Mouse (Mus musculus) testis, adult 2 months (tissue): ENCODE data around the gene Gprc5d. TPM values are rescaled to one million over a fixed set of nuclear protein-coding genes. Genes with fewer than 3 reads are reported as not detected.

ENCODE experiments used
- H3K27ac ChIP-seq: fragments of 200-500 bp; 2 replicates; pipeline ENCODE4 v1.5.1; 2012; ENCODE audit warnings: low read depth, low read length; ENCODE audit not compliant: control insufficient read depth, insufficient read depth
- H3K27me3 ChIP-seq: fragments of 200-500 bp; 2 replicates; pipeline ENCODE4 v1.6.1; 2012; ENCODE audit warnings: mild to moderate bottlenecking, low read length, moderate library complexity; ENCODE audit not compliant: control insufficient read depth, insufficient read depth
- H3K36me3 ChIP-seq: fragments of 200-500 bp; 2 replicates; pipeline ENCODE4 v1.6.1; 2012; ENCODE audit warnings: mild to moderate bottlenecking, low read length; ENCODE audit not compliant: control insufficient read depth, insufficient read depth
- H3K4me1 ChIP-seq: fragments of 200-500 bp; 2 replicates; pipeline ENCODE4 v1.6.1; 2012; ENCODE audit warnings: low read length; ENCODE audit not compliant: control insufficient read depth, insufficient read depth
- H3K4me3 ChIP-seq: fragments of 200-500 bp; 2 replicates; pipeline ENCODE4 v1.5.1; 2012; ENCODE audit warnings: low read depth, mild to moderate bottlenecking, low read length, moderate library complexity, mixed read lengths; ENCODE audit not compliant: control insufficient read depth
- CTCF ChIP-seq: fragments of 200-500 bp; IDR thresholded peaks from 2 replicates; pipeline ENCODE4 v1.5.1; 2012; ENCODE audit warnings: low read depth, mild to moderate bottlenecking, inconsistent platforms, low read length, moderate library complexity; ENCODE audit not compliant: control insufficient read depth, insufficient read depth, insufficient replicate concordance
- POLR2A ChIP-seq: fragments of 200-500 bp; IDR thresholded peaks from 2 replicates; pipeline ENCODE4 v1.6.1; 2012; ENCODE audit warnings: low read depth, mild to moderate bottlenecking, inconsistent platforms, low read length, moderate library complexity; ENCODE audit not compliant: control insufficient read depth
- polyA plus RNA-seq: library from polyadenylated mRNA; depleted of rRNA; stranded (reverse); fragments of >200 nt; gene quantifications from 2 replicates; pipeline ENCODE4 v1.2.3, GENCODE M21; 2012

Gene Gprc5d
- polyA plus RNA-seq, 1 experiment = 0.65 TPM

- no peaks in the 10 kb centered on the region for H3K27me3 ChIP-seq
- TF ChIP-seq POLR2A = no peak
- TF ChIP-seq CTCF = peak; percentile 75; the same call in 1 of the 2 replicates
- H3K36me3 ChIP-seq = no peaks in the 10 kb centered on the region
- no peak overlapping the region for H3K27ac ChIP-seq
- peak overlapping the region; percentile 37 for H3K4me3 ChIP-seq
- H3K4me1 ChIP-seq = peaks cover 5% of the 10 kb centered on the region; the same call in 1 of the 2 replicates
Measured at GRCm38 (mm10) chr6:135087721-135088451, 30.2 kb downstream of the Gprc5d start.

- Histone ChIP-seq H3K4me1 (peaks cover 5% of the 10 kb centered on the region; the same call in 1 of the 2 replicates), H3K27me3 (no peaks in the 10 kb centered on the region), H3K4me3 (no peak overlapping the region), H3K36me3 (no peaks in the 10 kb centered on the region), H3K27ac (no peak overlapping the region)
- TF ChIP-seq POLR2A (no peak), CTCF (no peak)
Measured at GRCm38 (mm10) chr6:135085703-135086102, 32.4 kb downstream of the Gprc5d start.

- Histone ChIP-seq H3K36me3 (no peaks in the 10 kb centered on the region), H3K27ac (no peak overlapping the region), H3K27me3 (no peaks in the 10 kb centered on the region), H3K4me1 (peaks cover 5% of the 10 kb centered on the region; the same call in 1 of the 2 replicates), H3K4me3 (no peak overlapping the region)
- TF ChIP-seq CTCF = no peak
- TF ChIP-seq POLR2A = no peak
Measured at GRCm38 (mm10) chr6:135083991-135084502, 34.0 kb downstream of the Gprc5d start.

GRCm38 (mm10) chr6:135078420-135078819 lies 39.7 kb downstream of the Gprc5d start:
- H3K36me3 ChIP-seq = no peaks in the 10 kb centered on the region
- peaks cover 6% of the 10 kb centered on the region; the same call in 1 of the 2 replicates for H3K4me1 ChIP-seq
- no peak overlapping the region for H3K27ac ChIP-seq
- no peaks in the 10 kb centered on the region for H3K27me3 ChIP-seq
- peak overlapping the region; percentile 30 for H3K4me3 ChIP-seq
- no peak for TF ChIP-seq CTCF
- TF ChIP-seq POLR2A = no peak

GRCm38 (mm10) chr6:135076202-135076601 lies 41.9 kb downstream of the Gprc5d start:
- peaks cover 6% of the 10 kb centered on the region; the same call in 1 of the 2 replicates for H3K4me1 ChIP-seq
- no peak overlapping the region for H3K4me3 ChIP-seq
- TF ChIP-seq POLR2A (no peak), CTCF (no peak)
- H3K36me3 ChIP-seq = no peaks in the 10 kb centered on the region
- no peaks in the 10 kb centered on the region for H3K27me3 ChIP-seq
- H3K27ac ChIP-seq = no peak overlapping the region

GRCm38 (mm10) chr6:135074405-135074947 lies 43.6 kb downstream of the Gprc5d start:
- Histone ChIP-seq H3K4me3 (no peak overlapping the region), H3K27ac (no peak overlapping the region), H3K27me3 (no peaks in the 10 kb centered on the region), H3K36me3 (no peaks in the 10 kb centered on the region), H3K4me1 (peaks cover 6% of the 10 kb centered on the region; the same call in 1 of the 2 replicates)
- TF ChIP-seq CTCF = no peak
- no peak for TF ChIP-seq POLR2A

GRCm38 (mm10) chr6:135070347-135070746 lies 47.7 kb downstream of the Gprc5d start:
- Histone ChIP-seq H3K4me3 (no peak overlapping the region), H3K27me3 (no peaks in the 10 kb centered on the region), H3K36me3 (no peaks in the 10 kb centered on the region), H3K27ac (no peak overlapping the region), H3K4me1 (no peaks in the 10 kb centered on the region)
- TF ChIP-seq CTCF (no peak), POLR2A (no peak)
